ENCODE assay signal across 20 mouse cellular contexts in genomic region chr2:25156177-25156576, GRCm38 (mm10). TPM values are rescaled to one million over a fixed set of nuclear protein-coding genes. Genes with fewer than 3 reads are reported as not detected.
"Had no signal": no experiment of that assay in that cellular context is flagged by ENCODE, and none has a peak within 500 bp of the region (broad histone marks: within the 10 kb centered on the region; RNA-seq: fewer than 3 reads in every experiment).

No protein-coding gene starts in this region.

- DNase-seq: kidney, adult 9 months; kidney, postnatal 14 days; kidney, postnatal 4 days; lung, postnatal 10 days; lung, postnatal 36 days; thymus, postnatal 25 days had no signal

- ATAC-seq: midbrain, embryonic 13.5 days; midbrain, embryonic 16.5 days had no signal

- H3K9me3 ChIP-seq: hindbrain, embryonic 15.5 days; lung, embryonic 15.5 days; megakaryocyte, embryonic 14.5 days; midbrain, embryonic 10.5 days; midbrain, embryonic 13.5 days; neural tube, embryonic 13.5 days; stomach, embryonic 15.5 days had no signal

- H3K4me1 ChIP-seq: hindbrain, embryonic 15.5 days; lung, embryonic 15.5 days; midbrain, embryonic 10.5 days; midbrain, embryonic 13.5 days; neural tube, embryonic 13.5 days; stomach, embryonic 15.5 days had no signal

- H3K4me2 ChIP-seq: hindbrain, embryonic 15.5 days; lung, embryonic 15.5 days; midbrain, embryonic 13.5 days; neural tube, embryonic 13.5 days; stomach, embryonic 15.5 days had no signal

- H3K27ac ChIP-seq: hindbrain, embryonic 15.5 days; liver, embryonic 14.5 days; lung, embryonic 15.5 days; midbrain, embryonic 10.5 days; midbrain, embryonic 13.5 days; neural tube, embryonic 13.5 days; stomach, embryonic 15.5 days had no signal

- H3K4me3 ChIP-seq: hindbrain, embryonic 15.5 days; lung, embryonic 15.5 days; megakaryocyte, embryonic 14.5 days; midbrain, embryonic 10.5 days; midbrain, embryonic 13.5 days; myocyte; neural tube, embryonic 13.5 days; stomach, embryonic 15.5 days had no signal

- H3K27me3 ChIP-seq: hindbrain, embryonic 15.5 days; lung, embryonic 15.5 days; megakaryocyte, embryonic 14.5 days; midbrain, embryonic 13.5 days; neural tube, embryonic 13.5 days; stomach, embryonic 15.5 days had no signal

- H3K36me3 ChIP-seq: hindbrain, embryonic 15.5 days; lung, embryonic 15.5 days; midbrain, embryonic 10.5 days; midbrain, embryonic 13.5 days; neural tube, embryonic 13.5 days; stomach, embryonic 15.5 days had no signal

- H3K9ac ChIP-seq: hindbrain, embryonic 15.5 days; liver, embryonic 14.5 days; lung, embryonic 15.5 days; midbrain, embryonic 13.5 days; neural tube, embryonic 13.5 days; stomach, embryonic 15.5 days had no signal

RNA-seq across cellular contexts. Expression of gene Stpg3, which starts 58.3 kb away (rescaled TPM):
- total RNA-seq: monocyte, adult 5-6 weeks; neutrophil, adult 5-6 weeks had no signal
- polyA plus RNA-seq: hindbrain, embryonic 15.5 days; limb, embryonic 14.5 days; liver, embryonic 14.5 days; lung, embryonic 15.5 days; midbrain, embryonic 10.5 days; midbrain, embryonic 13.5 days; midbrain, embryonic 16.5 days; myocyte; stomach, embryonic 15.5 days; thymus, postnatal 0 days had no signal
